Mouse (Mus musculus): ENCODE results near the gene Bad. TPM values are rescaled to one million over a fixed set of nuclear protein-coding genes. Genes with fewer than 3 reads are reported as not detected.

The Bad gene
- total RNA-seq (2023): 10.2 TPM

DNA sequence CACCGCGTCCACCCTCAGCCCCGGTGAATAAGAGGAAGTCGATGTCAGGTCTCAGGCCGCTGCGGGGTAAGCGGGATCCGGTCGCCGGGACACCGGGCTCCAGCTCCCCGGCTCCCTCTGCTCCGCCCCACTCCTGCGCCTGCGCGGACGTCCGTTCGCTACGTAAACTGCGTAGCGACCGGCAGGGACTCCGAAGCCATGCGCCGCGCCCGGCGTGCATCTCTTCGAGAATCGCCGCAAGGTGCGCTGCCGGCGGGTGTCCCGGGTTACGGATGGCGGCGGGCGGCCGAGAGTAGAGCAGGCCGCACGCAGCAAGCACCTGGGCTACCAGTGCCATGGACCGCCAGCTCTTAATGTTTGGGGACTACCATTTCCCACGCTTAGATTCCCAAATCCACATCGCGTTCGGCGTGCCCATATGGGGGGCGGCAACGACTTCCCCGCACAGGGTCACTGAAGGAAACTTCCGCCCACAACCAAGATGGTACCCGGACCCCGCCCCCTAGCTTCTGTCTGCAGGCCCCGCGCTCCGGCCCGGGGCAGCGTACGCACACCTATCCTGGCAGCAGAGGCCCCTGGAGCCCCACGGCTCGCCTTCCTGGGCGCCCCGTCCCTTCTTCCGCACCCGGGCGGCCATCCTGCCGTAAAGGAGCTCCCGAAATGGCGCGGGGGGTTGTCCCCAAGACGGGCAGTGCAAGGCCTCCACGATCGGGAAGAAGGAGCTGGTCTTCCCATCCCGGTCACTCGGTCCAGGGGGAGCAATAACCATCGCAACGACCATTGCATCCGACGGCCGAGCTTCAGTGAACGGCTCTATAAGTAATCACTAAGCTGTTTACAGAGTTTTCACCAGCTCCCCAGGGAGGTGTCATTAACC lies at the start of gene Bad:
Gene Bad, plus strand, starts transcription at position 490 of the 877 bp plus-strand sequence.

DNA sequence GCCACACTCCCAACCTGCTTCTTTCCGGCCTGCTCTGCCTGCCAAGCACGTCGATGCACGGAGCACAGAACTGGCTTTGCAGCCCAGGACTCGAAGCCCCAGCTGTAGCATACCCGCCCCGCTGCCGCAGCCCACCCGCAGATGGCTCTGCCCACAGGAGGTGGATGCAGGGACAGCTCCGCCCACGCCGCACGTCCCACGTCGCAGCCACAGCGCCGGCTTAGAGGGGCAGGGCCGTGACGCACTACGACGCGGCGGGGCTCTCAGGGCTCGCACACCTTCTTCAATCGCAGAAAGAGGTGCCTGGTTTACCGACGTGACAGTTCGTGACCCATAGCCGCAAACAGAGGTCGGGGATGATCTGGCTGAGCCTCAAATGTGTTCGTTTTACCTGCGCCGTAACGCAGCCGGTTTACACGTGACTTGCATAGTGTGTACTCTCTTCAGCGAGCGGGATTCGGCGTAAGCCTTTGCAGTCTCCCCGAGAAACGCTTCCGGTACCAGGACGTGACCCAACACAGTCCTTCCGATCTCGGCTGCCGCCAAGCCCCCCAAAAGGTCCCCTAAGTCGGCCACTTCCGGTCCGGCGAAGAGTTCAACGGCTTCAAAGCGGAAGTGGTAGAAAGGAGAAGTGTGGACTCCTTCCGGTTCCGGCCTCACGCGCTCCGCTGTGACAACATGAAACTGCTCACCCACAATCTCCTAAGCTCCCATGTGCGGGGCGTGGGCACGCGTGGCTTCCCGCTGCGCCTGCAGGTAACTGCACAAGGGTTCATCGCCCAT lies 32.0 kb upstream of the Bad start, which contains the start of the genes Trmt112 and Prdx5:
Gene Trmt112, plus strand, starts transcription at position 192 of the 783 bp plus-strand sequence.
Gene Prdx5, minus strand, starts transcription at position 600 of the 783 bp plus-strand sequence.

DNA sequence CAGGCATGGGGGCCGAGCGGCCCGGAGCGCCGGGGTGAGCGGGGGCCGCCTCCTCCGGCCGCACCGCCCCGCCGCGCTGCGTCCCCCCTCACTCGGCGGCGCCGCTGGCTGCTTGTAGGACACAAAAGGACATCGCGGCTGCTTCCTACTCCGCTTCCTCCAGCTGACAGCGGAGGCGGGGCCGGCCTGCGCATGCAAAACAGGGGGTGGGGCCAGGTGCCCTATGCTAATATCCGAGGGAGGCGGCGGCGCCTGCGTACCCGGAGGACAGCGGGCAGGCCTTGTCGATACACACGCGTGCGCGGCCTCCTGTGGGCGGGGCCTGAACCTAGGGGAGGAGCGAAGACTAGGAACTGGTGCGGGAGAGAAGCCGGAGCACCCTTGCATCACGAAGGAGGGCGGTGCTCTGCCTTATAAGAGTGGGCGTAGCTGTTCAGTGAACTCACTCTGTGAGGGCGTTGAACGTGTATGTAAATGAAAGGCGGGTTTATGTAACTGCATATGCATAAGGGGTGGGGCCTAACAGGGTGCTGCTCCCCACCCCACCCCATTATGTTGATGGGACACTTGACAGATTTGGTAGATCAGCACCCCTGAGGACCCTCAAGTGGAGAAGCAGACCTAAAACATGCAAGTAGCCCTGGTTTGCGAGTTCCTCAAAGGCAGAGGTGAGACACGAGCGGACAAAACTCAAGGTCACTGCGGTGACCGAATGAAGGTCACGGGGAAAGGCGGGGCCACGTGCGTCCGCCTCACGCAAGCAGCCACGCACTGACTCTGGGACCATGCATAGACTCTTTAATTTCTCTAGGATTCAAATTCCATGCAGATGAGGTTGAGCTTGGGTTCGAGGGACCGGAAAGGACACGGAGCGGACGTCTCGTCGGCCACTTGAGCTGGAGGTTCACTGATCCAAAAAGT lies 19.8 kb upstream of the Bad start, which contains the start of gene Esrra:
Gene Esrra, minus strand, starts transcription at position 167 of the 921 bp plus-strand sequence.

GRCm38 (mm10) chr19:6925307-6925573 lies 16.4 kb upstream of the Bad start, which contains the start of gene Catsperz:
Gene Catsperz, minus strand, starts transcription at chr19:6925380.

DNA sequence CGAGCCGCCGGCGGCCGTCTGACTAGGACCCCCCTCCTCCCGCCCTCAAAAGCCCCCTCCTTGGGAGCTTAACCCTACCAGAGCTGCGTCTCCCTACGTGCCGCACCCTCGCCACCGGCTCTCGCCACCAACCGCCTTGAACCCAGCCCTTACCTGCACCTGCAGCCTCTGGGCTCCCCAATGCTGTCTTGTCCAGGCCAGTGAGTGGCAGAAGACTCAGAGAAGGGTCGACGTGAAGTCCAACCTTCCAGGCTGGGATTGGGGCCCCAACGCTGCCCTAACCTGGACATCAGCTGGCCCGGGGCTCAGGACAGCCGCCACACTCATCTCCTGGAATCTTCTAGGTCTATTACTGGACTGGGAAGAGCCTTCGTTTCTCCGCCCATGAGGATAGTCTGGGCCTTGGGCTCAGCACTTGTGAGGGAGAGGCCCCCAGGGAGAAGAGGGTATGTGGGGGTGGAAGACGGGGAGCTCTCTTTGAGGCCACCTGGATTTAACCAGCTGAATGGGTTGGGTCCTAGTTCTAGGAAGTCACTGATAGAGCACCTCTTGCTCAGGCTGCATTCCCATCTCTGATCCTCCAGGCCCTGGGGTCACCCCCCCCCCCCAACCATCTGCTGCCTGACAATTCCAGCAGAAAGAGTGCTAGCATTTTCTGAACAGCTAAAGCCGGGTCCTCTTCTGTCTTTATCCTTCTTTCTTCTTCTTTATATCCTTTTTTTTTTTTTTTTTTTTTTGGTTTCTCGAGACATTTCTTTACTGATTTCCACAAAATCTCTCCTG lies 7.3 kb upstream of the Bad start, which contains the start of gene Kcnk4:
Gene Kcnk4, minus strand, starts transcription at position 321 of the 783 bp plus-strand sequence.

GRCm38 (mm10) chr19:6942249-6942691 lies 609 bp downstream of the Bad start, which contains the start of gene Gpr137:
Gene Gpr137, minus strand, starts transcription at chr19:6942480.

DNA sequence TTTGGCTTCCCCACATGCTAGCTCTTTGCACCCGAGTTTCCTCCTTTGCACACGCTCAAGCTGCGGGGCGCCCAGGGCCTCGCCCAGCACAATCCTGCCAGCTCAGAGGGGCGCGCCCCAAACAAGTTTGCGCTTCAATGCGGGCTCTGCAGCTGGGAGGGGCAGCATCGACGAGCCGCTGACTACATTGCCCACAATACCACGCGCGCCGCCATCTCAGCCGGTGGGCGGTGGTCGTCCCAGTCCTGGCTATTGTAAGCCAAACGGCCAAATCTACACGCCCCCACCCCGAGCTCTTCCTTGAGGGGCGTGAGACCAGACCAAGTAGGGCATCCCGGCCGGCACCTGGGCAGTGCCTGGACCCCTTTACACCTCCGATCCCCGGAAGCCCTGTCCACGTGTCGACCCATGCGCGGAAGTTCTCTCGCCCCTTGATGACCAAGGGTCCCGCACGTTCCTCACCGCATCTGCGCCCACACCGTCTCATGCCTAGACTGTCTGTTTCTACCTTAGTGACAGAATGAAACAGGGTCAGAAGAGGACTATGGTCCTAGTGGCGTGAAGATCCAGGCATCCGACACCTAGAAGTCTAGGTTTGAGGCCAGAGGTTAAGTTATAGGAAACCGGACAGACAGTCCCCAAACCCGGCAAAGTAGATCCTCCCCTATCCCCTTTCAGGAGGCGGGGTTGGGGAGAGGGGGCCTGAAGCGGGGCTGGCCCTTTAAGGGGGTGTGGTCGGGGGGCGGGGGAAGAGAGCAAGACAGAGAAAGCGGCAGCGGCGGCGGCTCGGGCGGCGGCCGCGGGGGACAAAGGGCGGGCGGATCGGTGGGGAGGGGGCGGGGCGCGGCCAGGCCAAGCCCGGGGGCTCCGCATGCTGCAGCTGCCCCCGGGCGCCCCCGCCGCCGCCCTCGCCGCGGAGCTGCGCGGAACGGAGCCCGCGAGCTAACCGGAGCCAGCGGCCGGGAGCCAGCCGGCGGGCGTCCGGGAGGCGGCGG lies 32.8 kb downstream of the Bad start, which contains the start of gene Ppp1r14b:
Gene Ppp1r14b, plus strand, starts transcription at position 758 of the 995 bp plus-strand sequence.

DNA sequence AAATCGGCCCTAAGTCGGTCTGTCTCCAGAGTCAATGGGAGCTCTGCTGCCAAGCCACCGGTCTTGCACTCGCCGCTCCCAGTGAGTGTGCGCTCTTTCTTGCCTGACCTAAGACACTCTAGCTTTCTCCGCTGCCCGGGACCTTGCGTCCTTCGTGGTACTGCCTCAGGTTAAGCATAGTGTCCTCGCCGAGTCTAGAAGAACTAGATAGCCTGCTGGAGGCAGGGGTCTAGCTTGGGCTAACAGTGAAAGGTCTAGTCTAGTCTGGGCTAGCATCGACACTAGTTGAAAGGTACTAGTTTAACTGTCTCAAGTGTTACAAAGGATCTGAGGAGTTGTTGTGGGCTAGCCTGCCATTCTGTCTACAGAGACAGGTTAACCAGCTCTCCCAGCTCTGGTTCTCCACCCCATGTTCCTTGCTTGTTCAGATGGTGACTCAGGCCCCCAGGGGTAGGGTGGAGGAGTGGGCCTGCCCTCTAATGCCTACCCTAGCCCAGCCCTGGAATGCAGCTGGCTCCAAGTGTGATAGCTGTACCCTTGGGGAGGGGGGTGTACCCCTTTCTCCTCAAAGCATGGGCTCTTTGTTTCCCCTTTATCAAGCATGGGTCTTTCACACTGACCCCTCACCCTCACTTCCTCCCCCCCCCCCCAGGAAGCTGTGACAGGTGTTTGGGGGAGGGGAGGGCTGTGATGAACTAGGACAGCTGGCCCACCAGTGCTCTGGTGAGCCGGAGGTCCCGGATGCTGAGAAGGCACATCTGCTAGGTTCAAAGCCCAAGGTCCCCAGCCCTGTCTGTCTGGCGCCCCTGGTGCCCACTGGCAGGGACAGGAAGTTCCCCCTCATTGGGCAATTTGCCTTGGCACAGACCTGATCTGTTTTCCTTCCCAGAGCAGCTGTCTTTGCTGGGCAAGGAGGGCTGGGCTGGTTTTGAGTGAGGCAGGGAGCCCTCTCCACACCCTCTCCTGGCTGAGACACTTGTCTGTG lies 34.2 kb downstream of the Bad start, which contains the start of gene Plcb3:
Gene Plcb3, minus strand, starts transcription at position 934 of the 985 bp plus-strand sequence.

GRCm38 (mm10) chr19:6980381-6981093 lies 38.9 kb downstream of the Bad start, which contains the start of gene Fkbp2:
Gene Fkbp2, minus strand, starts transcription at chr19:6980501.

GRCm38 (mm10) chr19:6987061-6987903 lies 45.6 kb downstream of the Bad start, which contains the start of gene Vegfb:
Gene Vegfb, minus strand, starts transcription at chr19:6987651.

GRCm38 (mm10) chr19:6992011-6992858 lies 50.6 kb downstream of the Bad start, which contains the start of gene Dnajc4:
Gene Dnajc4, minus strand, starts transcription at chr19:6992572.

GRCm38 (mm10) chr19:6996006-6996405 lies 54.3 kb downstream of the Bad start, which contains the start of the genes Nudt22 and Trpt1:
Gene Nudt22, minus strand, starts transcription at chr19:6996117.
Gene Trpt1, plus strand, starts transcription at chr19:6996131.

